Mouse (Mus musculus): ENCODE measurements around the gene Dmrtb1. TPM values are rescaled to one million over a fixed set of nuclear protein-coding genes. Genes with fewer than 3 reads are reported as not detected.

Gene Dmrtb1
- polyA plus RNA-seq (2017; shearing (Covaris generic)): not detected

DNA sequence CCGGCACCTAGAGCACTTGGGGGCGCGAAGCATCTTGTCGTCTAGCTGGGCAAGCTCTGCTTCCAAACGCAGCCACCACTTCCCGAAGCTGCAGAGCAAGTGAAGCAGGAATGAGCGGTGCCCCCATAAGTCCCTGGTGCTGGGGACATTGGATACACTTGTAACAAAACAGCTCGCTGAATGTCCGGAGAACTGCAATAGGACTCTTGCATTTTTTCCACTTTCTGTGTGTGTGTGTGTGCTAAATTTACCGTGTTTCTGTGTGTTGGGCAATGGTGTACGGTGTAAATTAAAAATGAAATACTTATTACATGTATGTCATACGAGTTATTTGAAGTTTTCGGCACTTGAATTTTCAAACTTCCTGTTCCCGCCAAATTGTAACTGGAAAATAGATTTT is at the start of gene Dmrtb1:
Dmrtb1 (minus strand) TSS at position 101 of the 400 bp plus-strand sequence.

Other genes starting within 250 kb of the Dmrtb1 start
- 0.57 TPM for gene Glis1, start 249.6 kb downstream of the Dmrtb1 start, polyA plus RNA-seq (2017; shearing (Covaris generic))
- 5.2 TPM for gene Lrp8, start 118.0 kb upstream of the Dmrtb1 start, polyA plus RNA-seq (2017; shearing (Covaris generic))
- 142 TPM for gene Magoh, start 195.5 kb upstream of the Dmrtb1 start, polyA plus RNA-seq (2017; shearing (Covaris generic))
- gene 0610037L13Rik, start 205.6 kb upstream of the Dmrtb1 start, polyA plus RNA-seq (2017; shearing (Covaris generic)): 64.9 TPM
- gene Cpt2, start 239.4 kb upstream of the Dmrtb1 start, polyA plus RNA-seq (2017; shearing (Covaris generic)): 22.7 TPM

Data from CD4-positive, CD25-positive, alpha-beta regulatory T cell (primary cell).